Mouse (Mus musculus) megakaryocyte progenitor cell, adult 5-6 weeks (primary cell): ENCODE results near the gene Csmd2. TPM values are rescaled to one million over a fixed set of nuclear protein-coding genes. Genes with fewer than 3 reads are reported as not detected.

Source experiments
- ATAC-seq: replicated peaks from 2 replicates; pipeline ENCODE4 v1.8.0; 2016; ENCODE audit warnings: mild to moderate bottlenecking, moderate TSS enrichment, inconsistent platforms; ENCODE audit not compliant: poor library complexity
- total RNA-seq, 2 experiments: library from RNA; stranded (forward) in 1 of 2; stranded (reverse) in 1 of 2; fragments of 157-497, 149-512 nt in 1 of 2; fragments of 200-1000 nt in 1 of 2; gene quantifications; 2 replicates each; pipeline versions ENCODE4 v1.2.3 to v1.2.4; 2015 to 2017

Csmd2 gene
- total RNA-seq (2015) (not detected in 2 replicates), total RNA-seq (2017) (not detected in 2 replicates)

DNA sequence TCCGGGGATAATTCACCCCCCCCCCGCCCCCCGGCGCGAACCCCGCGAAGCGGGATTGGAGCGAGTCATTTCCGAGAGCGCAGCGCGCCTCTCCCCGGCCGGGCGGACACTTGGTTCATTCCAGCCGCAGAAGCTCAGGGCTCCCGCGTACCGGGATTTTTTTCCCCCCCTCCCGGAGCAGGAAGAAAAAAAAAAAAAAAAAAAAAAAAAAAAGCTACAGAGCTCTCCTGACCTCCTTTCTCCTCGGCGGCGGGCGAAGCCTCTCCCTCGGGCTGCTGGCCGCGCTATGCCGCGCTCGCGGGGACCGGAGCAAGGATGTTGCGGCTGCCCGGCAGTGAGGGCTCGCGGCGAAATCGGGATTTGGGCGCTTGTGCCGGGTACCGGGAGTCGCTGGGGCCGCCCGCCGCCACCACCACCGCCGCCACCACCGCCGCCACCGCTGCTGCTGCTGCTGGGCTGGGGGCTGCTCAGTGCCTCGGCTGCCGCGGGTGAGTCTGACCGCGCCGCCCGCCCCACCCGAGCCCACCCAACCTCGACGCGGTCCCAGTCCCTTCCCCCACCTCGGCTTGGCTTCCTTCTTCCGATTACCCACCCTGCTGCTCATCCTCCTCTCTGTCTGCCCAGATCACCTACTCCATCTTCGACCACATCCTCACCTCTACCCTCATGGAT, at the start of gene Csmd2:
TSS of gene Csmd2 (plus strand) at position 74 of the 672 bp plus-strand sequence.
- ATAC-seq: no peak

DNA sequence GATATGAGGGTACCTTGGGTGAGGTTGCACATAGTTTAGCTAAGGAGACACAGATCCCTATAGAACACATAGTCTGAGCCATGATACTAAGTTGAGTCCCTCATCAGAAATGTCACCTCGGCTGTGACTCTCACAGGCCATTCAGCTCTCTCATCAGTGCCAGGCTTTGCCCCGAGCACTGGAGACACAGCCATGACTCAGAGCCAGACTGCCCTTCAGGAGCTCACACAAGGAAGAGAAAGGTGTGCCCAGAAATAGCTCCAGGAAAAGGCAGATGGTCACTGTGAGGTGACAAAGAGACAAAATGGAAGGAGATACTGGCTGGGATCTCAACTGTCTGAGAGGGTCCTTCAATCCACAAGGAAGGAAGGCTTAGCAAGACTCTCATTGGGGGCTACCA, 40.0 kb upstream of the Csmd2 start:
- no peak for ATAC-seq

DNA sequence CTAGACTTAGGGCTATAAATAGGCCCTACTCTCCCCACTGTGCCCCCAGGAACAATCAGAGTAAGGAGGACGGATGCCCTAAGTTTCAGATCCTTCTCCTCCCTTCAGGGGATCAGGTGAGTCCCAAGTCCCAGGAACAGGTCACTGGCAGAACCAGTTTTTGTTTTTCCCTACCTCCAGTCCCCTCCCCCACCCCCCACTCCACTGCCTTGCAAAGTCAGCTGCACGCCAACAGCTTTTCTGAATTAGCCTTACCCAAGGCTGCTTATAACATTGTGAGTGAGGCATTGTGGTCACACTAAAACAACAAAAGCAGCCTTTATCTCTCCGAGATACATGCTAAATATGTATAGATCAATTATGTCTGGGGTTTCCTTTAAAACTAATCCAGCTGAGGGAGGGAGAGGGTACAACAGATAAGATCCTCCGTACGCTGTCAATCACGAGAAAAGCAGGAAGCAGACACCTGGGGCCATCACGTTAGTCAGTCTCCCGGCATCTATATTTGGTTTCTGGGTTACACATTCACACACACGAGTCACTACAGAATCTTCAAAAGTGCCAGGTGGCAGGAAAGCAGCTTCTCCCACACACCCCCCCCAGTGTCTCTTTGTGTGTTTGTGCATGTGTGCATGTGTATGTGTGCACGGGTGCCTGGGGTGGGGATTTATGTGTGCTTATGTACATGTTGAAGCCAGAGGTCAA, 34.5 kb upstream of the Csmd2 start:
- no peak for ATAC-seq

GRCm38 (mm10) chr4:127969101-127969500, 18.6 kb upstream of the Csmd2 start:
- ATAC-seq: no peak

GRCm38 (mm10) chr4:127970018-127970421, 17.6 kb upstream of the Csmd2 start:
- no peak for ATAC-seq

DNA sequence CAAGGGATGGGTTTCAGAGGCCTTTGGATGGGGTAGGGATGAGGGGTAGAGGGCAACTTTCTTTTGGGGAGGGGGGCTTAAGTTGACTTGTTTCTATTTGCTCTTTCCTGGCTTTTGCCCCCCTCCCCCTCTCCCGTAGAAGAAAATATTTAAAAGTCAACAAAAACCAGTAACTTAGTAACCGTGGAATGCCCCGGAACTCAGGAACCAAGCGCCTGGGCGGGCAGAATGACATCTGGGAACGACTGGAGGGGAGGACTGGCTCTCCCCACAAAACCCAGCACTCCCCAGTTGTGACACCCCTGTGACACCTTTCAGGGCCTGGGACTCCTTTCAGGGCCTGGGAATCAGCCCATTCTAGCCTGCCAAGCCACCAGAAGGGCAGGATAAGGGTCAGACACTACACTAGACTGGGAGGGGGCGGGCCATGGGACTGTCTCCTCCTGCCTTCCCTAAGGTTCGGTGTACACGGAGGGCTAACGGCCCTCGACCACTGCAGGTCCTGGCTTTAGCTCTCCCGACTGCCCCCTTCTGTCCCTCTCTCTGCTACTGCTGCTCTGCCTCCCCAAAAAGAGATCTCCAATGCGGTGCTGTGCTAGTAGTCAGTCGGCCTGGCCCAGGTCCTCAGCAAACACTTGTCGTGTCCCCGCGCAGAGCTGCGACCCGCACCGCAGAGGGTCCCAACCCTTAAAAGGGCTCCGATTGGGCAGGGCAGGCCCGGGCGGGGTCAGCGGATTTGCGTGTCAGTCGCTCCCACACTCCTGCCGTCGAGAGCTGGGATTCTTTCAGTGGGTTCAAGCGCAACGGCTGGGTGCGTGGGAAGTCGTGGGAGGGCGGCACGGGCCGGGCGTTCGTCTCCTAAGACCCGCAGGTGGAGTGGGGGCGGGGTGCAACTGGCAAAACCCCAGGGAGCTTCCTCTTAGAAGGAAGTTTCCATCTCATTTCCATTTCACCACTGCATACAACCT, 16.5 kb upstream of the Csmd2 start, which contains the start of gene CK137956:
TSS of gene CK137956 (minus strand) at position 51 of the 968 bp plus-strand sequence.
- ATAC-seq: no peak

DNA sequence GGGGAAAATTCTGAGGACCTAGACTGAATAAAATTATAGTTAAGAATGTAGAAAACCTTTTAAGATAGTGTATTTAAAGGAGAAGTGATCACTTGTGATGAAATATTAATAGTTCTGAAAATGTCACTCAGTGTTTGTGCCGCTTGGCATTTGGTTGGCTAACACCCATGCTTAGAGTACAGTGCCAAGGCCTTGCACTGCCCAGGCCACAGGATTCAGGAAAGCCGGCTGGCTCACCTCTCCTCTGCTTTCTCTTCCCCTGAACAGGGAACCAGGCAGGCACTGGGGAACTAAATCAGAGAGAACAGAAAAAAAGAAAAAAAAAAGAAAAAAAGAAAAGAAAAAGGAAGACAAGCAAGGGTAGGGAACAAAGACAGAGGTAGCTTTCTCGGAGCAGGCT, 14.7 kb upstream of the Csmd2 start:
- no peak for ATAC-seq

GRCm38 (mm10) chr4:127981125-127981524, 6.5 kb upstream of the Csmd2 start:
- no peak for ATAC-seq

GRCm38 (mm10) chr4:127984426-127984825, 3.2 kb upstream of the Csmd2 start:
- ATAC-seq: no peak

DNA sequence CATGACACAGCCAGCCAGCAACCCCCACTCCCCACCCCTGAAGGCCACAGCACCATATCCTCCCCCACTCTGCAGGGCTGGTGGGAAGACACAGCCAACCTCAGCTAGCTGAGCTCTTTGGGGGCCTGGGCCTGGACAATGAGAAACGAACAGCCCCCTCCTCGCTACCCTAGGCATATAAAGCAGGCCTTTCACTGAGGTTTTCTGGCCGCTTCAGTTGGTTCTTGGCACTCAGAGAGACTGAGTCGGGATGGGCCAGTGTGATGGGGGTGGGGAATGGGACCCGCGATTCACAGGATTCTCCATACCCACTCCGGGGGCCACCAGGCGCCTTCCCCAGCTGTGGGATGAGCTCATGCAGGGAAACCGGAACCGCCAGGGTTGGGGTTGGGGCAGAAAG, 1.8 kb upstream of the Csmd2 start:
- no peak for ATAC-seq

DNA sequence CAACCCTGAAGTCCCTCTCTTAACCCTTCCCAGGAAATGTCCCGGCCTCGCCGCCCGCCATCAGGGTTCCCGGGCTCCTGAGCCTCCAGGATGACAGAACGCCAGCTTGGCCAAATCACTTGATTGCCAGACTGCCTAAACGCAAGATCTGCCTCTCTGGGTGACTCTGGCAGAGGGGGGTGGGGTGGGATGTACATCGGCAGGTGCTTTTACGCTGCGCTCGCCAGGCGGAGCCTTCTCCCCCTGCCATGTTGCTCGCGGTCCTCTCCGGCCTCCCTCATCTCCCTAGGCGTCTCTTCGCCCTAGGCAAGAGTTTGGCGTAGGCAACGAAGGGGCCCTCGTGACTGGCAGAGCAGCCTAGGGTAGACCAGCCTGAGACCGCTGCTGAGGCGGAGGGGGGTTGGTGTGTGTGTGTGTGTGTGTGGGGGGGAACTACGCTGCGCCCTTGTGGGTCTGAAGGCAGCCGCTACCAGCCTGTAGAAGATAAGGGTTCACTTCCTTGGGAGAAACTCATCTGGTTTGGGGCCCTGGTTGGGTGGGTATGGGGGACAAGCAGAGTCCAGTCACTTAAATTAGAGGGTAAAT, 1.1 kb upstream of the Csmd2 start:
- ATAC-seq: no peak

DNA sequence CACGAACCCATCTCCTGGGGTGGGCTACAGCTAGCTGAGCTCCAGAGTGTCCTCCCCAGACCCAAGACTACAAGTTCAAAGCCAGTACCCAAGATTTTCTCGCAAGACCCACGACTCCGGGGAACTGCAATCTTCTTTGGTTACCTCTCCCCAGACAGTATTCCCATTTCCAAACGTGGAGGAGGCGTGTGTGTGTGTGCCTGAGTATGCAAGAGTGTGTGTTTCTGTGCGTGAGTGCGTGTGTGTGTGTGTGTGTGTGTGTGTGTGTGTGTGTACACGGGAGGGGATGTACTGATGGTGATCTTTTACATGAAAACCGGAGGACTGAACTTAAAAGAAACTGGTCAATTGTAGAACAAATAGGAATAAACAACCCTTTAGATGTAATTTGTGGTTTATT, 387 bp upstream of the Csmd2 start:
- no peak for ATAC-seq

DNA sequence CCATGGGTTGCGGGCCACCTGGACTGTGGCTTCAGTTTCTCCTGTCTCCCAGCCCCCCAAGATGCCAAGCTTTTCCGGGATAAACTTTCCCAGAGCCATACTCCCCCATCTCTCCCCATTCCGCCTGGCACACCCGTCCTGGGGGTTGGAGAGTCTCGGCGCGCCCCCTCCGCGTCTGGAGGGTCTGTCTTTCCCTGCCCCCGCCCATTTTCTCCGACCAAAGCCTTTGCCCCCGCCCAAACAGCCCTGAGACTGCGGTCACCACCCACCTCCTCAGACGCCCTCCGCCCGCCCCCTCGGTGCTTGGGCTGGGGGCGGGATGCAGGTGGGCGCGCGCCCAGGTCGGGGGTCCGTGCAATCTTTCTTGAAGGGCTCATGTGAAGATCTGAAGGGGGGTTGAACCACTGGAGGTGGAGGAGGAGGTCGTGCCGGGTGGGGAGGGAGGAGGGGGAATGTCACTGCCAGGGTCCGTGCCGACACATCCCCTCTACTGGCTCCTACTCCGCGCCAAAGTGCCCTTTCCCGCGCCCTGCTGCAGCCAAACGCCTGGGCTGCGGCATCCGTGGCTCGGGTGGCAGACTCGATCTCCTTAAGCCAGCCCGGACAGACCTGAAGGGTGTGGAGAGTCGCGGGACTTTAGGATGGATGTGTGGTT, 996 bp downstream of the Csmd2 start:
- ATAC-seq: no peak

DNA sequence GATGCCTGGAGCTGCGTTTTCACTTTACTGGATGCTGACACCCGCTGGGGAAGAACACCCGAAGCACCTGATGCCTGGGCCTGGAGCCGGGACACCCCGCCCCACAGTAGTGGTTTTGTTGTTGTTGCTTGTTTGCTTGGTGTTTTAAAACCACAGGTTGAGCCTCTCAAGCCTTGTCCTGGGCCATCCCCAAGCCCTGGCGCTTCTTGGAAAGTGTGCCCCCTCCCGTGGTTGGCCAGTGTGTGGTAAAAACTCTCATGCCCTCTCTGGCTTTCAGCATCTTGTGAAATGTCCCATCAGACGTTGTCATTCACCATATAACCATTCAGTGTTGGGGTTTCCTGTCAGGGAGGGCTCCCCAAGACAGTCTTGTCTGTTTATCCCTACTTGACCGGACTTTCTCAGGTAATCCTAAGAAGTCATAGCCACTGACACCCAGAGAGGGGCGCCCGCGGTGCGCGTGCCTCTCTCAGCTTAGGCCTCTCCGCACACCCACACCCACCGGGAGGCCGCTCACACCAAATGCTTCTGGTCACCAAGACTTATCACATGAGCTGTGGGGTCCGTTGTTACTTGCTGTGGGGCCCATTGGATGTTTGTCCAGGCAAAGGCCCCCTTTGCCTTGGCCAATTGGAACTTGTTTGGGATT, 1.8 kb downstream of the Csmd2 start:
- ATAC-seq: no peak

DNA sequence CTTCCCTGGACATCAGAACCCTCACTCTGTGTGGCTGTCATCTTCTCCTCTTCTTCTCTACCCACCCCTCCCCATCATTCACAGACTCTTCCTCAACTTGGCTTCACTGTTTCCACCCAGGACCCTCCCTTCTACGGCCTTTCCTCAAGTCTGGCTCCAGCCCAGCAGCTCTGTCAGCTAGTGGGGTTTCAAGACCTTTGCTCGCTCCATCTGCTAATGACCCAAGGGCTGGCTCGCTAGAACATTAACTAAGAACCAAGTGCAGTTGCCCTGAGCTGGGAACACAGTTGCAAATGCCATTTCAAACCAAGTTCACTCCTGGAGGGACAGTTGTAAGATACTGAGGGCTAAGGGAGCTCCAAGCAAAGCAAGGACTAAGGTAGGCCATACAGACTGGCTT, 11.6 kb downstream of the Csmd2 start:
- ATAC-seq: no peak

DNA sequence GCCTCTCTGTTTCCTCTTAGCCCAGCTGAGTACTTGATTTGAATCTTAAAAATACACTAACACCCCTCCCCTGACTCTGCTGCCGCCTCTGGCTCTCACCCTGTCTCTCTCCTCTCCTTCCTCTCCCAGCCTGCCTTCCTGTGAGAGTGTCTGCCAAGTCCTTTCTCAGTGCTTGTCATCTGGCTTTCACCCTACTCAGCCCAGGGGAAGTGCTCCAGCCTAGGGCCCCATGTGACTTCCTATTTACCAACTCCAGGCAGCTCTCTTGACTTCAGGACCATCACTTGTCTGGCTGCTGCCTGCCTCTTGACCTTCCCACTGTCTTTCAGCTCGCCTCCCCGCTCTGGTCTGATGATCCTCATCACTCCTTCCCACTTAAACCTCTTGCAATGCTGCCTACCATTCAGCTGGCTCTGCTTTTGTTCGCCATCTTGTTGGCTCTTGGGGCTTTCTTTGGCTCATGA, 15.0 kb downstream of the Csmd2 start:
- ATAC-seq: no peak

- ATAC-seq: no peak
These were observed 17.3 kb downstream of the Csmd2 start for GRCm38 (mm10) chr4:128004797-128005452.

- no peak for ATAC-seq
These were observed 31.8 kb downstream of the Csmd2 start for GRCm38 (mm10) chr4:128019465-128019864.

DNA sequence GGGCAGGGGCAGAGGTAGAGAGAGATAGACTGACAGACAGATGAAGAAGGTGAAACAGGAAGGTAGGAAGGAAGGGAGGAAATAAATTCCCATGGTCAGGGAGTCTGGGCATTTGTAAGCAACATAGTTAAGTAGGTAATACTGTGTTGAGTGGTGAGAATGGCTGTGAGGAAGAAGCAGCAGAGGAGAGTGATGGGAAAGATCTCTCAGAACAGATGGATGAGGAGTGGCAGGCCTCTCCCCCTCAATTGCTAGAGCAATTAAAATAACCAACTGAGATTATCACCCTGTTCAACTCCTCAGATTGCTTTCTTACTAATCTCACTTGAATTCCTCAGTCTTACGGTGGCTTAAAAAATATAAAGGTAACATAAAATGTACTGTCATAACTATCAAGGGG, 40.6 kb downstream of the Csmd2 start:
- ATAC-seq: no peak
